10 mouse cellular contexts compared by ENCODE assay signal in genomic region chr11:26962928-26963667, GRCm38 (mm10).
DNase-seq lines count a peak whose midpoint lies in the region; ATAC-seq lines count a peak whose summit lies in the region.
"Had no signal": no experiment of that assay in that cellular context is flagged by ENCODE, and none has a peak within 500 bp of the region (broad histone marks: within the 10 kb centered on the region; RNA-seq: fewer than 3 reads in every experiment).

No protein-coding gene starts in this region.

- H3K9ac ChIP-seq in hindbrain, embryonic 14.5 days, result no peak overlapping the region
- no peak overlapping the region for H3K9ac ChIP-seq in heart, embryonic 16.5 days (ENCODE audit: low read length)

- no peak for DNase-seq in hindbrain, embryonic 10.5 days (ENCODE audit: low spot score)
- no peak for DNase-seq in hindbrain, embryonic 14.5 days (ENCODE audit: low spot score)
- DNase-seq in 3T3-L1 (ENCODE audit: low read depth, low spot score), result peak; percentile 3
- peak; percentile 9 for DNase-seq in adrenal gland, postnatal 14 days
- DNase-seq in liver, result no peak
- no peak for DNase-seq in thymus, postnatal 4 days
- DNase-seq in neural tube, embryonic 10.5 days (ENCODE audit: extremely low spot score, low spot score), result no peak
- DNase-seq: spleen, adult 18-20 months had no signal

- H3K4me2 ChIP-seq in hindbrain, embryonic 14.5 days (replicated peaks), result no peak overlapping the region
- peak overlapping the region; percentile 36 for H3K4me2 ChIP-seq in heart, embryonic 16.5 days (ENCODE audit: low read depth, low read length)

- no peak overlapping the region for H3K4me3 ChIP-seq in hindbrain, embryonic 10.5 days
- no peak overlapping the region for H3K4me3 ChIP-seq in hindbrain, embryonic 14.5 days (replicated peaks; ENCODE audit: low read length)
- no peak overlapping the region for H3K4me3 ChIP-seq in heart, embryonic 16.5 days (ENCODE audit: low read length)
- H3K4me3 ChIP-seq: erythroblast, embryonic 14.5 days had no signal

- H3K4me1 ChIP-seq in hindbrain, embryonic 10.5 days (replicated peaks), result peaks cover 18% of the 10 kb centered on the region
- H3K4me1 ChIP-seq in hindbrain, embryonic 14.5 days (replicated peaks; ENCODE audit: control insufficient read depth, insufficient read depth, low read length), result peaks cover 6% of the 10 kb centered on the region; the same call in 1 of the 2 replicates
- H3K4me1 ChIP-seq in heart, embryonic 16.5 days (ENCODE audit: control insufficient read depth, insufficient read depth, low read length), result peaks cover 16% of the 10 kb centered on the region

- whole genome bisulfite sequencing in hindbrain, embryonic 10.5 days, result 62% methylated on average over 8 of the region's 8 CpGs
- WGBS in hindbrain, embryonic 14.5 days, result 53% methylated on average over 8 of the region's 8 CpGs
- WGBS in heart, embryonic 16.5 days, result 33% methylated on average over 8 of the region's 8 CpGs

- H3K27ac ChIP-seq in hindbrain, embryonic 10.5 days, result peak overlapping the region; percentile 56; the same call in 1 of the 2 replicates
- H3K27ac ChIP-seq in hindbrain, embryonic 14.5 days, result no peak overlapping the region
- H3K27ac ChIP-seq in heart, embryonic 16.5 days (ENCODE audit: low read length), result 0 out of 2 replicates have a peak overlapping the region, but pooled peaks have one; percentile 23

- no peak for ATAC-seq in hindbrain, embryonic 14.5 days (ENCODE audit: low FRiP score)
- no peak for ATAC-seq in heart, embryonic 16.5 days (replicated peaks; ENCODE audit: extremely low read depth, insufficient read depth, low FRiP score)

- H3K9me3 ChIP-seq in hindbrain, embryonic 10.5 days, result no peaks in the 10 kb centered on the region
- no peaks in the 10 kb centered on the region for H3K9me3 ChIP-seq in hindbrain, embryonic 14.5 days (ENCODE audit: control insufficient read depth, low read length)
- H3K9me3 ChIP-seq in heart, embryonic 16.5 days (replicated peaks; ENCODE audit: control insufficient read depth, low read length), result no peaks in the 10 kb centered on the region

- no peaks in the 10 kb centered on the region for H3K27me3 ChIP-seq in hindbrain, embryonic 10.5 days (ENCODE audit: insufficient read depth, poor library complexity, severe bottlenecking)
- no peaks in the 10 kb centered on the region for H3K27me3 ChIP-seq in hindbrain, embryonic 14.5 days (ENCODE audit: control insufficient read depth, insufficient read depth, low read length)
- H3K27me3 ChIP-seq in heart, embryonic 16.5 days (ENCODE audit: control insufficient read depth, insufficient read depth, low read length), result no peaks in the 10 kb centered on the region

- no peaks in the 10 kb centered on the region for H3K36me3 ChIP-seq in hindbrain, embryonic 10.5 days
- no peaks in the 10 kb centered on the region for H3K36me3 ChIP-seq in hindbrain, embryonic 14.5 days (replicated peaks; ENCODE audit: control insufficient read depth, insufficient read depth)
- no peaks in the 10 kb centered on the region for H3K36me3 ChIP-seq in heart, embryonic 16.5 days (ENCODE audit: control insufficient read depth, insufficient read depth)

Comparison
In these comparisons a context has a peak if more than half of its experiments do, and no peak if none do; other contexts are left out.
1. DNase-seq: peak in 3T3-L1 (single experiment) and adrenal gland, postnatal 14 days (single experiment); none in hindbrain, embryonic 10.5 days (single experiment), hindbrain, embryonic 14.5 days (single experiment), liver (single experiment), thymus, postnatal 4 days (single experiment) and neural tube, embryonic 10.5 days (single experiment).